Mouse (Mus musculus) gastrocnemius, postnatal 10 days (tissue): Measurements from ENCODE around the gene Fam129c. TPM values are rescaled to one million over a fixed set of nuclear protein-coding genes. Genes with fewer than 3 reads are reported as not detected.

Source experiments
- DNase-seq: peaks from one replicate; pipeline ENCODE4 v3.0.0; 2021; ENCODE audit warnings: mixed read lengths
- total RNA-seq, 2 experiments: library from RNA; stranded (reverse); gene quantifications; 2 replicates each; pipeline ENCODE4 v1.2.3; 2021

The Fam129c gene
- total RNA-seq, 2 experiments from 2014 or later, result 0.40 to 3.3 TPM

DNA sequence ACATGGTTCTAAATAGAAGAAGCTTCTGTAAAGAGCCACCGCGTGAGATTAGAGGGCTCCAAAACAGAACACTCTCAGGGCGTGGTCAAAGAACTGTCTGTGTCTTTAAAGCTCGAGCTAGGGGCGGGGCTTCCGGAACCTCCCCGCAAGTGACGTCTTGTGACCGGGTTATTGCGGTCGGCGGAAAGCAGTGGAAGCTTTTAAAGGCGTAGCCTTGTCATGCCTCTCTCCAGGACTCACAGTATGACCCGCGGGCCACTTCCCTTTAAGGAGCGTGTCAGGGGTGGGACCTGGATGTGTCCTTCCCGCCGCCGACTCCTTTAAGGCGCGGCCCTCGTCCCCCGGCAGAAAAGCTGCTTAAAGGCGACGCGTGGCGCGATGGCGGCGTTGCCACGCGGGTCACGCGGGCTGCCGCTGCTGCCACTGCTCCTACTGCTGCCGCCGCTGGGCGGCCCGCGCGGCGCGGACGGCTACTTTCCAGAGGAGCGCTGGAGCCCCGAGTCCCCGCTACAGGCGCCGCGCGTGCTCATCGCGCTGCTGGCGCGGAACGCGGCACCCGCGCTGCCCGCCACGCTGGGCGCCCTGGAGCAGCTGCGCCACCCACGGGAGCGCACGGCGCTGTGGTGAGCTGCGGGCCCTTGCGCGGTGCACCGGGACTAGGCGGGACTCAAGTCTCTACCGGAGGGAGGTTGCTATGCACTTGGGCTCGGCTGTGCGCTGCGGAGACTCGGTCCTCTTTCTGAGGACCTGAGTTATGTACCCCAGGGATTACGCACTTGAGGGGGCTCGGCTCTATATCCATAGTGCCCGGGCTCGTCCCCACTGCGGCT lies 13.6 kb downstream of the Fam129c start, which contains the start of gene Colgalt1:
Gene Colgalt1 (plus strand): TSS at position 177 of the 830 bp plus-strand sequence.
- peak; percentile 91 for DNase-seq

DNA sequence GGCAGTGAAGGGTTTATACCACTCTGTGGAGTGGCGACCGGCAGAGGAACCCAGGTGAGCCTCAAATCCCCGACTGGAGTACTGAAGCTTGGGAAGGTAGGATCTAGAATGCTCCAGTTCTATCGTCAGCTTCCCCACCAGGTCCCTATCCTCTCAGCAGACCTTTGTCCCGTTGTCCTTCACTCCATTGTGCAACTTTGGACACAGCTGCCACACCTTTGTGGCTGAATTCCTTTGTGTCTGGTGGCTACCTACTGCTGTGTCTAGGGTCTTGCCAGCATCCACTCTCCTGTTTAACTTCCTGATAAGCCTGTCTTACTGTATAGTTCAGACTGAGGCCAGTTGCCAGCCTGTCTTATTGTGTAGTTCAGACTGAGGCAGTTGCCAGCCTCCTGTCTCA lies 14.7 kb downstream of the Fam129c start:
- no peak for DNase-seq

DNA sequence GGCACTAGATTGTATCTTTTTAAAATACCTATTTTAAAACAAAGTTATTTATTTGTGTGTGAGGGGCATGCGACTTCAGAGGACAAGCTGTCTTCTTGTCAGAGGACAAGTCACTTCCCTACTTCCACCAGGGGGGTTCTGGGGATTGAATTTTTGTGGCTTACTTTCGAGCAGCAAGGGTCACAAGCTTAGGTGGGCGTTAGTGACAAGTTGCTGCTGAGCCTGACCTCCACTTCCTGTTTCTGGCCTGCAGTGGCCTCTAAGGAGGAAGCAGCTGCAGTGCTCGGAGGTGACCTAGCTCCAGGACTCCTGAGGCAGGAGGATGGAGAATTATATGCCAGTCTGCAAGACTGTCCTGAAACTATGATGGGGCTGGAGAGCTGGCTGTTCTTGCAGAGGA lies 16.0 kb downstream of the Fam129c start:
- no peak for DNase-seq

DNA sequence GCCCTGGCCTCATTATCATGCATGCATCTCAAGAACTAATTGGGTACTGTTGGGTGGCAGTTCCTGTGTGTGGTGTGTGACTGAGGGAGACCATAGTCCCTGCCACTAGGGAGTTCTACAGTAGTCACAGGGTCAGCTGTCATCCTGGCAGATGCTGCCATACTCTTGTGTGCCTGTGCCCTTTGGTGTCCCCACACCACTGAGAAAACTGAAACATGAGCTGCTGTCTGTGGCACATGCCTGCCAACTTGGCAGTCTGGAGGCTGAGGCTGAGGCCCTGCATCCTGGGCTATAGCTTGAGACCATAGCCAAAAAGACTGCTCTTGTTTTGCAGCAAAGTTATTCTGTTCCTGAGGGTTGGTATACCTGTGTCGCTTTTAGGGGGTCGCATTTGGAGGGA lies 22.3 kb downstream of the Fam129c start:
- DNase-seq, result no peak

DNA sequence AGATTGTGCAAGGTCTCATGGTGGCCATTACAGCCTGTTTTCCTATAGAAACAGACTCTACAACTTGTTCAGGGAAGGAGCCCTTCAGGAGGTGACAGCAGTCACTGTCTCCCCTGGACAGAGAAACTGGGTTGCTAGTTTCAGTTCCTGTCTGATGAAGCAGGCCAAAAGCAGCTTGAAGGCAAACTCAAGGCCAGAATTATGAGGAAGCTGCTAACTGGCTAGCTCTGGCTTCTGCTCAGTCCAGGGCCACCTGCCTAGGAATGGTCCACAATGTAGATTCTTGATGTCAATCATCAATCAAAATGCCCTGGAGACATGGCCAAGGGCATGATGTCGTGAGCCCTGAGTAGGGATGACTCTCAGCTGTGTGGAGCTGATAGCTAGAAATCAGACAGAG lies 27.6 kb downstream of the Fam129c start:
- no peak for DNase-seq

DNA sequence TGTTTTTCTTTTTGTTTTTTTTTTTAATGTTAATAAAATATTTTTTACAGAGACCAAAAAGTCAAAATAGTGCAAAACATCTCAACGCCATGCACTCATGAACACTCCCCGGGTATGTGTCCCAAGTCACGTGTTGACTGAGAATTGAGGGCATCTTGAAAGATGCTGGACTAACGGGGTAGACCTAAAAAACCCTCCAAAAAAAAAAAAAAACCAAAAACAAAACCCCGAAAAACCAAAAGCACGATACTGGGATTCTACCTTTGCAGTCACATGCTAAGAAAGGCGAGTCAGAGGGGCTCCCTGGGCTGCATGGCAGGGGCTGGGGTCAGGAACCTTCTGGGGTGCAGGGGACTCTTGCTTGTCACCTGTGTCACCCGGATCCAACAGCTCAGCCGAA lies 29.3 kb downstream of the Fam129c start:
- DNase-seq, result no peak

DNA sequence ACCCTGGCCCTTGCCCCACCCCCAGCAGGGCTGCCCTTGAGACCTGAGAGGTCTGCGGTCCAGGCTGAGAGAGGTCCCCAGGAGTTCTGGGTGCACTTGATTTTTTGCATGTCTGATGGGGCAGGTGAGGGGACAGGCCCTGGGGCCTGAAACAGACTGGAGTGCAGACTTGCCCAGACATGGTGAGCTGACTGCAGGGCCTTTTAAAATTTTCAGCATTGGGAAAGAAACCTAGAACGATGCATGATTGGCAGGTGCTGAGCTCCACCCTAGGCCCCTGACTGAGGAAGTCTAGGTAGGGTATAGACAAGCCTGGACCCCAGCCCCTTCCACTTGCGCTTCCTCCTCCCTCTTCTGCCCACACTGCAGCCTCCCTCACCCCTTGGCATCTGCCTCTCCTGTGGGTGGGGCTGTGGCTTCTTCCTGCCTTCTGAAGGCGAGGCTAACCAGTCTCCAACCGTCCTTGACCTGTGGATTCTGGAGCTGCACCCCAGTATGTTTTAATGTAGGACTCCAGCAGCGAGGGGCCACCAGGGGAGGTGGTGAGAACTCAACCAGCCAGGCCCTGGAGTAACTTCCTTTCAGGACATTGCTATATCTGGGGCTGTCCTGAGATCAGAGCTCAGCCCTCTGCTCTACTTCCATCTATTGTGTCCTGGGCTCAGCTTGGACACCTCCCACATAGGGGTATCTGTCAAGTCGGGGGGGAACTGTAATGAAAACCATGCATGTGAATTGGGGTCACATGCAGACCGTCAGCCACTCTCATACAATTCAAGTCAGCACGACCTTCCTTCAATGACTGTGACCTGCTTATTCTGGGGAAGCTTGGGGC lies 30.0 kb downstream of the Fam129c start:
- no peak for DNase-seq

DNA sequence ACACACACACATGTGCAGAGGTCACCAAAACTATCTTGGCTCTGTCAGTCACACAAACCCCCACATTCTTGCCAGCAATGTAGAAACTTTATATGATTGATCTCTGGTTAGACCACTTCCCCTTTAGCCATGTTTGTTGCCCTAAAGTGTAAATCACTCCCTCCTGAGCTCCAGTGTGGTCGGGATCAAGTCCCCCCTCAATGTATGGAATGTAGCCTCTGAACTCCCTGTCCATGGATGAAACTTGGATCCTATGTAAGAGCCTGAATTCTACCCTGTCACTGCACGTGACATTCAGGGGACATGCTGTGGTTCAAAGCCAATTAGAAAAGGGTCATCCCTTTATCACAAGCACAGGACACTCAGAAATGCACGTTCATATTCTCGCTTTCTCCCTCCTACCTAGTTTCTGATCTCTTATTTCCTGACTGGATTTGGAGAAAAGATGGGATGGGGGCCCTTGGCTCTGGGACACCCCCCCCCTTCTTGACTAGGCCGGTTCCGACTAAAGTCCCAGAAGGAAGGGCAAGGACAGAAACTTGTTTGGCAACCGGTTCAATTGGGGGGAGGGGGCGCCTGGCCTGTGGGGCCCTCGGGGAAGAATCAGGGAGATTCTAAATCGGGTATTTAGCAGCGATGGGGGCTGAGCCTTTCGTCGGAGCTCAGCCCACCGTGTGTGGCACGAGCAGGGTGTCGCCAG lies 31.1 kb downstream of the Fam129c start:
- no peak for DNase-seq

DNA sequence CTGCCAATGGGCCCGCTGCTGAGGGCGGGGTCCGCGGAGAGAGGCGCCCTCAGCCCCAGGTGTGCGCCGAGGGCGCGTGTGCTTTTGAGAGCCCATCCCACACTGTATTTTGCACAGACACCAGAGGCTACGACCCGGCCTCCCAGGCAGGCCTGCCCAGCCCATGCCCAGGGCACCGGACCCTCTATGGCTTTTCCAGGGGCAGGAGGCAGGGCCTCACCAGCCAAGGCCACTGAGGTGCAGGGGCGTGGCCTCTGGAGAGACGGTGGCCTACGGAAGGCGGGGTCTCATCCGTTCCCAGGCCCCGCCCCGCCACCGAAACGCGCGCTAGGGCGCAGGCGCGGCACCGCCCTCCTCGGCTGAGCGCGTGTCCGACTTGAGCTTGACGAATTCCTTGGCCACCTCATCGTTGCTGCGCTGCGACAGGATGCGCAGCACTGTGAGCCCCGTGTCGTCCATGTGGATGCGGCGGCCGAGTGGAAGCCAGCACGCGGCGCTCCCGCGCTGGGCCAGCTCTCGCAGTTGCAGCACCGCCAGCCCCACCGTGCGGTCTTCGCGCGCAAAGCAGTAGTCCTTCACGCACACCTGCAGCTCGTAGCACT lies 31.7 kb downstream of the Fam129c start:
- peak; percentile 90 for DNase-seq

DNA sequence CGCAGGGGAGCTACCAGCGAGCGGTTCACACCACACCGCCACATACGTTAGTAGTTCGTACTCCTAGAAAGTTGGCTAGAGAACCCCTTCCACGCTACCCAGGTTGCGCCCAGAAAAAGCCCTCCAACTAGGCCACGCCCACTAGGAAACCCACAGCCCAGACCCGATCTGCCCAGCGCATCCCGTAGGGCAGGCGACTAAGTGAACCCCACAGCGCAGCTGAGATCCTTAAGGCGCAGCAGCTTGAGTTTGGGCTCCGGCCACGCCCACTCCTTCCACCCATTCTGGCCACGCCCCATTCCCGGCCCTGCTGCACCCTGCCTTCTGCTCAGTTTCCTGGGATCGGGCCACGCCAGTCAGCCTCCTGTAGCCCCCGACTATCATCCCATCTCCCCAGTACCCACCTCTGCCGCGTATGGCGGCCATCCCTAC lies 32.3 kb downstream of the Fam129c start:
- peak; percentile 38 for DNase-seq

DNA sequence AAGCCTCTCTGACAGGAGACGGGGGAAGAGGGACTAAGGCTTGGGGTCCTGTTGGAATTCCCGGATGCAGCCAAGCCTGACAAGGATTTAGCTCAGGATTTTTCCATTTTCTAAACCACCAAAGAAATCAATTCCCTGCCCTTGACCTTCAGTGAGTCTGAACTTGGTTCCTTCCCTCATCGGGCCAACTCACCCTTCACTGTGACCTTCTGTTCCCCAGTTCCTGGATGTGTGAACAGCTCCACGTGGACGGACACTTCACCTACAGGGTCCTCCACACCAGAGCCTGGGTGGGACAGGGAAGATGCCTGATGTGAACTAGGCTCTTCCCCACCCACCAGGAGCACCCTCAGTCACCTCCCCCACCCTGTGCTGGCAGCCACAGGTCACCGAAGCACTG lies 33.3 kb downstream of the Fam129c start:
- no peak for DNase-seq

DNA sequence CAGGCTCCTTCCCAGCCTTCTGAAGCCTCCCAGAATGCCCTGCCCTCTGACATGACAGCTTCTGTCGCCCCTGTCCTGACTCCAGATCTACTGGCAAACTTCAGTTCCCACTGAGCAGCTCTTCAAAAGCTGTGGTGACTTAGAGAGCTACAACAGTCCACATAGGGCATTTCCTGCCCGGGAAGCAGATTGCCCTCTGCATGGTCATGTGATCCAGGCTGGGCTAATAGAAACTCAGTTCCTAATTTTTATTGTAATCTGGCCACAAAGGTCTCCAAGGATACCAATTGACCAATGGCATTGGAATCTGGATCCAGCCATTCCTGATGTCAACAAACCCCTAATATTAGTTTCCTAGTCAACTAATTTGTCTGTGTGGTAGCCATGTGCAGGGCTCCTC lies 34.4 kb downstream of the Fam129c start:
- no peak for DNase-seq

DNA sequence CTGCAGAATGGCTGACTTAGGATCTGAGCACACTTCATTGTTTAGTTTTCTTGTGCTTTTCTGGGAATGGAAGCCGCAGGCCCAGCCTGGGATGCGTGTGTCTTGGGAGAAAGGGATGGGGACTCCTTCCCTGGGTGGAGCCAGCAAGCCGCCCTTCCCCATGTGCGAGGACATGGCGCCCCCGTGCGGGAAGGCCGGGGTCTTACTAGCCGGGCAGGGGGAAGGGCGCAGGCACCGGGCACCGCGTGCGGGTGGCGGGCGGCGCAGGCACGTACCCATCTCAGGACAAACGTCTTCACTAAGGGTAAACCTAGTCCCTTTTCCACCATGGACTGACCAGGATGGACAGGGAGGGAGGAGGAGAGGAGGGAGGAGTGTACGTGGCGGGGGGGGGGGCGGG lies 35.7 kb downstream of the Fam129c start:
- DNase-seq, result peak; percentile 60

DNA sequence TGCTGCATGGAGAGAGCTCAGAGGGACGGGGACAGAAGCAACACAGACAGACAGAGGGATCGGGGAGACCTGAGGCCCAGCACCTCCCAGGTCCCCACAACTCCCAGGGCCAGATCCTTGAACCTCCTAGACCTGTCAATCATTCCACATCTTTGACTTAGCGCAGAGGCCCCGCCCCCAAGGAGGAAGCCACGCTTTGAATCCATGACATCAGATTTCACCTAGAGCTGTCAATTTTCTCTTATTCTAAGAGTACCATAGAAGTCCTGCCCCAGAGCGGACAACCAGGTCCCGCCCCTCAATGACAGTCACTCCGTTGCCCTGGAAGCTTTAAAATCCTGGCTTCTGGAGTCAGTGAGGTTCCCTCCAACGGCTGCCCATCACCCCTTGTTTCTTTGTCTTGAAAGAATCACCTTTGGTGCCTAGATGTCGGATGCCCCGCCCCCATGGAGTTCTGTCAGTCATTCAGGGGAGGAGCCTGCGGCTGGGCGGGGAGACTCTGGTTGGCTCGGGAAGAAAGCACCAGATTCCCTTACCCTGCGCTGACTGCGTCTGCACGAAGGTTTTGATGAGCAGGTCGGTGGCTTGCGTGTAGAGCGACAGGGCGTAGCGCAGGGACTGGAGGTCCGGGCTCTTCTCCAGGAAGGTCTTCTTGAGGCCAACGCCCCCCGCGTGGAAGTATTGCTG lies 36.7 kb downstream of the Fam129c start:
- DNase-seq, result no peak

DNA sequence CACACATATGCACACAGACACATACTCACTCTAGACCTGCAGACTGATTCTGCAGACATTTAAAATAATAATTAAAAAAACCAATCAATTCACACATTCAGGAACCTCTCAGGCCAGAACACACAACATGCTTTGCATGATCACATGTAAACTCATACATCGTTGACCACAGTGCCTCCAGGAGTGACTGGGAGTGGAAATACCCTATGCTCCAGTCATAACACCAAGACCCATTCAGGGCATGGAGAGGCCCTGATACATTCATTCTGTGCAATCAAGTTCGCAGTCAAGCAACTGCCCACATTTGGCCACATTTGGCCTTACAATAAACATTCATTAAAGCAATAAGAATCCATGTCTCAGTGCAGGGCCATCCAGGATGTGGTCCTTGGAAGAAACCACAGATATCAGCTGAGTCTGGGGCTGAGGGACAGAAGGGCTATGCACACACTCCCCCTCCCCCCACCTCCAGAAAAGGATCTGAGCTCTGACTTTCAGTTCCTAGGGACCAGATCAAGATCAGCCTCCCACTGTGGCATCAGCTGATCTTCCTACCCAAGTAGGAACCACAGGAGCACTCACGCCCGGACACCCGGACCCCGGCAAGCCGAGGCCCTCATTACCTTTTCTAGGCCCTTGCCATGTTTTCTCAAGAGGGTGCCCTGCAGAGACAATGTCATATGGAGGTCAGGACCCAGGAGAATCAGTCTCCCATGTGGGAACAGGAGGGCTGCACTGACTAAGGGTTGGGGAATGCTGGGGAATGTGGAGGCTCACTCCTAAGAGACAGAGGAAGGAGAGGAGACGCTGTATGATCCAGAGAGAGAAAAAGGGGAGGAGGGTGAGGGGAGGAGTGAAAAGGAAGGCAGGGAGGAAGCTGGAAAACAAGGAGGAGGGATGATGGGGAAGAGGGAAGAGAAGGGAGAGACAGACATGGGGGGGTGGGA lies 40.0 kb downstream of the Fam129c start:
- no peak for DNase-seq

DNA sequence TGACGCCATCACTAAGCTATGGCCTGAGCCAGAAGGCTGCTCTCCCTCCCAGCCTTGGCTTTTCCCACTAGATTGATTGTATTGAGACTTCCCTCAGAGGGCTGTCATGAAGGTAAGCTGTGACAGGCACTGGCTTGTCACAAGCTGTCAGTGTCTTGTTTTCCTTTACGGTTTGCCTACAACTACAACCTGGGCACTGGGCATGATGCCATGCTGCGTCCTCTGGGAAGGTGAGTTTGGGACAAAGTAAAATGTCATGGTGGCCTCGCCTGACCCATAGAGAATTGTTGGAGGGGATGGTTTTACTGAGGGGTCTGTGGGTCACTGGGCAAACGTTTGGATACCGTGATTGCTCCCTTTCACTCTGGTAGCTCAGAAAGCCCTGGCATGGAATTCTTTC lies 40.9 kb downstream of the Fam129c start:
- no peak for DNase-seq

DNA sequence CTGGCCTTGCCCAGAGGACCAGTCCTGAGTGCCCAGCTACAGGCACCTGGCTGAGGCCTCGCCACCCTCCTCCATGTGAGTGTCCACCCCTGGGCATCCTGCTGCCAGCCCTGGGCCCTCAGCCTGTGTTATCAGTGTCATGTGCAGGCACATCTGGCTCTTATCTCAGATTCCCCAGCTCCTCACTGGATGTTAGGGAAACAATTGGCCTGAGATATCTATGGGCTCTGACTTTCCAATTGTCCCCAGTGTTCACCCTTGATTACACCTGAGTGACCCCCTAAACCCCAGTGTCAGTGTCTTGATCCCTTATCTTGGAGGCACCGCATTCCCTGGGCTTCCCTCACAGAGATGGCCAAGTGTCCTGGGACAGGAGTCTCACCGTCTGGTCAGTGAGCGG lies 41.9 kb downstream of the Fam129c start:
- no peak for DNase-seq

DNA sequence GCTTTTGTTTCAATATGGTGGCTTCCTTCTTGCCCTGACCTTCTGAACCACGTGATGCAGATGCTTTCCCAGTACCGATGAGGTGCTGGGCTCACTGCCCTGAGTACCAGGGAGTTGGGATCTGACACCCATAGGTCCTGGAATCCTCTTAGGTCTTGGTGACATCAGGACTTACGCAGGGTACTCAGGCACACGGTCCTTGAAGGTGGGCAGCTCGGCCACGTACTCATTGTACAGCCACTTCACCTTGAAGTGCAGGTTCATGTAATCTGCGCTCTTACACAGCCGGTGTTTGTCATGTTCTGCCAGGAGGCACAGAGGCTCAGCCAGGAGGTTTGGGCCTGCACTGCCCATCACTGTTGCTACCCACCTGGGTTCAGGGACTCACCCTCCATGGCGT lies 48.1 kb downstream of the Fam129c start:
- no peak for DNase-seq

DNA sequence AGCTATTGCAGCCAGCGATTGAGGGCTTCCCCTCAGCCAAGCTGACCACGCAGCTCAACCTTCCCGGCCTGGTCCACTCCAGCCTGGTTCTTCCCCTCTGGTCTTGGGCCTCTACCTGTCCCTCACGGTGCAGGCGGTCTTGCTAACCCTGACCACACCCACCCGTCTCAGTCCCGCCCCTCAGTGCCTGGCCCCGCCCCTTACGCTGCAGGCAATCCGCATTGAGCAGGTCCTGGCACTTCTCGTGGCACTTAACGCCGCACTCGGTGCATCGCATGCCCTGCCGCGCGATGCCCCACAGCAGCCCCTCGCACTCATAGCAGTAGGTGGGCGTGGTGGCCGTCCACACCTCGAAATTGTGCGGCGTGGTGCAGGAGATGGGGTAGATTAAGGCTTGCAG lies 57.2 kb downstream of the Fam129c start:
- DNase-seq, result no peak
